Mouse (Mus musculus) erythroblast, embryonic 14.5 days (primary cell): ENCODE data around the gene Ihh.

ENCODE experiments used
- GATA1 ChIP-seq: IDR thresholded peaks from 2 replicates; pipeline ENCODE4 v1.6.1; 2012; ENCODE audit warnings: low read length, inconsistent platforms, mixed read lengths
- TAL1 ChIP-seq: IDR thresholded peaks from 3 replicates; pipeline ENCODE4 v1.6.1; 2012; ENCODE audit warnings: low read length, inconsistent platforms, mixed read lengths

DNA sequence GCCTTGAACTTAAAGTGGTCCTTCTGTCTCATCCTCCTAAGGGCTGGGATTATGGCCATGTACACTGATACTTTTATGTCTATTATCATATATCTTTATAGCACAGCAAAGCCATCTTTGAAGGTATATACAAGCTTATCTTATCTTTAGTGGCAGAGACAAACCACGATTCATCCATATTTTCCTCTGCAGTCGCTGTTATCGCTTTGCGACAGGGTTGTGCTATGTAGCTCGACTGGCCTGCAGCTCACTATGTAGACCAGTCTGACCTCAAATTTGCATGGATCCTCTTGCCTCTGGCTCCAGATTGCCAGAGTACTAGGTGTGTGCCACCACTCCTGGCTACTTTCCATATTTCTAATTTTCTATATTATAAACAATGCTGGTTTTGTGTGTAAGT lies 47.7 kb upstream of the Ihh start:
- TF ChIP-seq GATA1 = no peak
- TF ChIP-seq TAL1 = no peak
